Mouse (Mus musculus): ENCODE data around the gene Pmm1. TPM values are rescaled to one million over a fixed set of nuclear protein-coding genes. Genes with fewer than 3 reads are reported as not detected.
A peak's percentile ranks its signal among the peaks of the same experiment; 100 is the strongest.
"Not testable (repeated sequence)": the region's sequence is repeated elsewhere in the genome, so short reads cannot be mapped to it uniquely, and the experiment has no call there.

Pmm1 gene
- polyA plus RNA-seq, 1 experiment from 2014 or later = 84.5 TPM

GRCm38 (mm10) chr15:81969635-81970034 lies 8.9 kb upstream of the Pmm1 start:
- H3K4me1 ChIP-seq; H3K27me3 ChIP-seq; H3K9ac ChIP-seq (replicated peaks); H3K4me3 ChIP-seq; H3K27ac ChIP-seq (replicated peaks); H3K36me3 ChIP-seq; H3K9me3 ChIP-seq; H3K4me2 ChIP-seq (replicated peaks); ATAC-seq (replicated peaks): not testable (repeated sequence)
- 45% methylated on average over 6 of the region's 6 CpGs for WGBS

GRCm38 (mm10) chr15:81969173-81969572 lies 8.4 kb upstream of the Pmm1 start:
- 57% methylated on average over 7 of the region's 7 CpGs for WGBS
- Histone ChIP-seq H3K27me3 (no peaks in the 10 kb centered on the region), H3K4me3 (no peak overlapping the region), H3K4me2 (replicated peaks) (no peak overlapping the region), H3K9me3 (no peaks in the 10 kb centered on the region), H3K27ac (replicated peaks) (no peak overlapping the region), H3K9ac (replicated peaks) (no peak overlapping the region), H3K4me1 (no peaks in the 10 kb centered on the region), H3K36me3 (no peaks in the 10 kb centered on the region)
- no peak for ATAC-seq (replicated peaks)

GRCm38 (mm10) chr15:81968447-81968846 lies 7.7 kb upstream of the Pmm1 start:
- H3K4me1 ChIP-seq = no peaks in the 10 kb centered on the region
- no peaks in the 10 kb centered on the region for H3K36me3 ChIP-seq
- no peak overlapping the region for H3K9ac ChIP-seq (replicated peaks)
- H3K27me3 ChIP-seq = no peaks in the 10 kb centered on the region
- 63% methylated on average over 2 of the region's 2 CpGs for WGBS
- H3K4me2 ChIP-seq (replicated peaks) = no peak overlapping the region
- H3K4me3 ChIP-seq = no peak overlapping the region
- no peak overlapping the region for H3K27ac ChIP-seq (replicated peaks)
- no peak for ATAC-seq (replicated peaks)
- no peaks in the 10 kb centered on the region for H3K9me3 ChIP-seq

- Histone ChIP-seq H3K27ac (replicated peaks) (no peak overlapping the region), H3K4me1 (no peaks in the 10 kb centered on the region), H3K9ac (replicated peaks) (no peak overlapping the region), H3K4me3 (no peak overlapping the region), H3K27me3 (no peaks in the 10 kb centered on the region), H3K9me3 (no peaks in the 10 kb centered on the region), H3K36me3 (no peaks in the 10 kb centered on the region), H3K4me2 (replicated peaks) (no peak overlapping the region)
- 89% methylated on average over 5 of the region's 5 CpGs for WGBS
- ATAC-seq (replicated peaks) = no peak
These were observed 7.1 kb upstream of the Pmm1 start for GRCm38 (mm10) chr15:81967821-81968220.

- Histone ChIP-seq H3K9me3 (no peaks in the 10 kb centered on the region), H3K27ac (replicated peaks) (no peak overlapping the region), H3K27me3 (no peaks in the 10 kb centered on the region), H3K4me2 (replicated peaks) (no peak overlapping the region), H3K4me1 (no peaks in the 10 kb centered on the region), H3K36me3 (no peaks in the 10 kb centered on the region), H3K4me3 (no peak overlapping the region), H3K9ac (replicated peaks) (no peak overlapping the region)
- ATAC-seq (replicated peaks) = no peak
- WGBS = 86% methylated on average over 13 of the region's 14 CpGs
These were observed 5.5 kb upstream of the Pmm1 start for GRCm38 (mm10) chr15:81966062-81966829.

GRCm38 (mm10) chr15:81964980-81965545 lies 4.3 kb upstream of the Pmm1 start:
- Histone ChIP-seq H3K9ac (replicated peaks) (no peak overlapping the region), H3K9me3 (no peaks in the 10 kb centered on the region), H3K27ac (replicated peaks) (no peak overlapping the region), H3K27me3 (no peaks in the 10 kb centered on the region), H3K4me2 (replicated peaks) (no peak overlapping the region), H3K4me3 (no peak overlapping the region), H3K36me3 (no peaks in the 10 kb centered on the region), H3K4me1 (0 out of 2 replicates have a peak, but pooled peaks cover 5% of the 10 kb centered on the region)
- ATAC-seq (replicated peaks) = no peak
- 56% methylated on average over 4 of the region's 4 CpGs for WGBS

- Histone ChIP-seq H3K4me3 (no peak overlapping the region), H3K36me3 (no peaks in the 10 kb centered on the region), H3K27me3 (no peaks in the 10 kb centered on the region), H3K9ac (replicated peaks) (no peak overlapping the region), H3K9me3 (no peaks in the 10 kb centered on the region), H3K27ac (replicated peaks) (no peak overlapping the region), H3K4me1 (peaks cover 11% of the 10 kb centered on the region), H3K4me2 (replicated peaks) (no peak overlapping the region)
- 73% methylated on average over 1 of the region's 1 CpGs for WGBS
- no peak for ATAC-seq (replicated peaks)
These were observed 3.5 kb upstream of the Pmm1 start for GRCm38 (mm10) chr15:81964262-81964661.

GRCm38 (mm10) chr15:81961078-81961451 lies 335 bp upstream of the Pmm1 start:
- H3K4me1 ChIP-seq = peaks cover 24% of the 10 kb centered on the region
- no peak; the same call in 1 of the 2 replicates for ATAC-seq (replicated peaks)
- peak overlapping the region; percentile 88 for H3K4me2 ChIP-seq (replicated peaks)
- H3K36me3 ChIP-seq = no peaks in the 10 kb centered on the region
- no peak overlapping the region for H3K9ac ChIP-seq (replicated peaks)
- under 1% methylated on average over 8 of the region's 8 CpGs for WGBS
- H3K27me3 ChIP-seq = no peaks in the 10 kb centered on the region
- peak overlapping the region; percentile 89 for H3K27ac ChIP-seq (replicated peaks)
- H3K9me3 ChIP-seq = no peaks in the 10 kb centered on the region
- H3K4me3 ChIP-seq = peak overlapping the region; percentile 76

GRCm38 (mm10) chr15:81958906-81959305 lies 1.8 kb downstream of the Pmm1 start:
- no peaks in the 10 kb centered on the region for H3K27me3 ChIP-seq
- H3K27ac ChIP-seq (replicated peaks) = no peak overlapping the region
- peaks cover 14% of the 10 kb centered on the region for H3K36me3 ChIP-seq
- no peak overlapping the region for H3K9ac ChIP-seq (replicated peaks)
- 90% methylated on average over 3 of the region's 3 CpGs for WGBS
- no peak overlapping the region for H3K4me3 ChIP-seq
- no peaks in the 10 kb centered on the region for H3K9me3 ChIP-seq
- peaks cover 24% of the 10 kb centered on the region for H3K4me1 ChIP-seq
- H3K4me2 ChIP-seq (replicated peaks) = no peak overlapping the region
- no peak for ATAC-seq (replicated peaks)

- no peak overlapping the region for H3K9ac ChIP-seq (replicated peaks)
- WGBS = 87% methylated on average over 11 of the region's 11 CpGs
- no peak for ATAC-seq (replicated peaks)
These were observed 3.1 kb downstream of the Pmm1 start for GRCm38 (mm10) chr15:81957598-81957997.

GRCm38 (mm10) chr15:81956457-81956856 lies 4.3 kb downstream of the Pmm1 start:
- Histone ChIP-seq H3K9me3 (no peaks in the 10 kb centered on the region), H3K27ac (replicated peaks) (no peak overlapping the region), H3K4me1 (peaks cover 24% of the 10 kb centered on the region), H3K36me3 (peaks cover 23% of the 10 kb centered on the region), H3K9ac (replicated peaks) (no peak overlapping the region), H3K4me3 (no peak overlapping the region), H3K4me2 (replicated peaks) (no peak overlapping the region), H3K27me3 (no peaks in the 10 kb centered on the region)
- ATAC-seq (replicated peaks) = no peak
- 49% methylated on average over 8 of the region's 8 CpGs for WGBS

More at GRCm38 (mm10) chr15:81957598-81957997, 3.1 kb downstream of the Pmm1 start:
- Histone ChIP-seq H3K36me3 (peaks cover 14% of the 10 kb centered on the region), H3K27me3 (no peaks in the 10 kb centered on the region), H3K4me1 (peaks cover 24% of the 10 kb centered on the region), H3K27ac (replicated peaks) (no peak overlapping the region), H3K4me2 (replicated peaks) (no peak overlapping the region), H3K9me3 (no peaks in the 10 kb centered on the region), H3K4me3 (no peak overlapping the region)

GRCm38 (mm10) chr15:81955414-81955813 lies 5.3 kb downstream of the Pmm1 start:
- 94% methylated on average over 15 of the region's 15 CpGs for WGBS
- Histone ChIP-seq H3K27me3 (no peaks in the 10 kb centered on the region), H3K4me2 (replicated peaks) (no peak overlapping the region), H3K36me3 (peaks cover 33% of the 10 kb centered on the region), H3K4me1 (peaks cover 22% of the 10 kb centered on the region), H3K9me3 (no peaks in the 10 kb centered on the region), H3K4me3 (no peak overlapping the region), H3K27ac (replicated peaks) (no peak overlapping the region), H3K9ac (replicated peaks) (no peak overlapping the region)
- ATAC-seq (replicated peaks) = no peak

- ATAC-seq (replicated peaks) = no peak
- Histone ChIP-seq H3K4me2 (replicated peaks) (no peak overlapping the region), H3K4me3 (no peak overlapping the region), H3K27ac (replicated peaks) (no peak overlapping the region), H3K9me3 (no peaks in the 10 kb centered on the region), H3K9ac (replicated peaks) (no peak overlapping the region), H3K36me3 (peaks cover 36% of the 10 kb centered on the region), H3K4me1 (peaks cover 16% of the 10 kb centered on the region), H3K27me3 (no peaks in the 10 kb centered on the region)
- 95% methylated on average over 6 of the region's 6 CpGs for WGBS
These were observed 6.0 kb downstream of the Pmm1 start for GRCm38 (mm10) chr15:81954716-81955115.
